Mouse (Mus musculus): ENCODE results near the gene Adgrb3.
A peak's percentile ranks its signal among the peaks of the same experiment; 100 is the strongest.

Adgrb3 gene

DNA sequence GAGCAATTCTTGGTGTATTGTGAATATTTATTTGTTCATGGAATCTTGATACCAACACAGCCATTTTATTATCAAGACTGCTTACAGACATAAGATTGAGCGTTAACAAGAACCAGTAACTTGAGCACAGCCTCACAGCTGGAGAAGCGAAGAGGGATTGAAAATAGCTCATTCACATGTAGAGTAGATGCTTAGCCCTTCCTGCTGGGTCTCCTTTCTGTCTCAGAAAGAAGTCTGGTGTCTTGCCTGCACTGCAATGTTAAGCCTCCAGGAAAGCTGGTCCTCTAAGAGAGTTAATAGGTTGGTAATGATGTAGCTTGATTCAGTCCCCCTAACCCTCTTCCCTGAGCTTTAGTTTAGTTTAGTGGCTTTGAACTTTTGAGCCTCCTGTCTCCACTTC is 519.4 kb downstream of the Adgrb3 start:
- DNase-seq (ENCODE audit: low read depth, low spot score), result peak; percentile 39

DNA sequence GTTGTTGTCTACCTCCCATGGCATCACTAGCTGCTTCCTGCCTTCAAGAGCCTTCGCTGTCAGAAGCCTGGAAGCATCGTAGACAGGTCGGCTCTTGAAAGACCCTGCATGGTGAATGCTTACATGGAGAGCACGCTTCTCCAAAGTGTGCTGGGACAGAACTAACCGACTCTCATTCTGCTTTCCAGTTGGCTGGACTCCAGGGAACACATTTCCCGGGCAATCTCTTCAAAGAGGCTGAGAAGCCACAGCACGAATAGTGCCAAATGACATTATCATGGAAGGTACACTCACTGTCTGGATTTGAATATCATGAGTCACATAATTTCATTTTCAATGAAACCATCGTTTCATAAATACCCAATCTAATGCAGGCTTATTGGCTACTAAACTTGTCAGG is 548.0 kb downstream of the Adgrb3 start:
- DNase-seq (ENCODE audit: low read depth, low spot score), result no peak

DNA sequence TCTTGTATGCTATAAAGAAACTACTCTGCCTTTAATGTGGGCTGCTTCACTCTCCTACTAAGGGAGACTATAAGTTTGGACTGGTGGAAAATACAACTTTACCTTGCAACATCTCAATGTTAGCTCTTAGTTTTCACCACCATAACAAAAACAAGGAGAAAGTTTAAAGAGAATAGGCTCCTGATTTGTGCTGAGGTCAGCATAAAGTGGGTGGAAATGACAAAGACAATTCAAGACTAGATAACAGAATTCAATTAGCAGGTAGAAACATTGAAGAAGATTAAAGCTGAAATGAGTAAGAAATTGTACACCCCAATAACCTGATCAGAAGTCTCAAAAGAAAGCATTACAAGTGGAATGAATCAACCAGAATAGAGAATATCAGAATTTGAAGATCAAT is 578.9 kb downstream of the Adgrb3 start:
- no peak for DNase-seq (ENCODE audit: low read depth, low spot score)

DNA sequence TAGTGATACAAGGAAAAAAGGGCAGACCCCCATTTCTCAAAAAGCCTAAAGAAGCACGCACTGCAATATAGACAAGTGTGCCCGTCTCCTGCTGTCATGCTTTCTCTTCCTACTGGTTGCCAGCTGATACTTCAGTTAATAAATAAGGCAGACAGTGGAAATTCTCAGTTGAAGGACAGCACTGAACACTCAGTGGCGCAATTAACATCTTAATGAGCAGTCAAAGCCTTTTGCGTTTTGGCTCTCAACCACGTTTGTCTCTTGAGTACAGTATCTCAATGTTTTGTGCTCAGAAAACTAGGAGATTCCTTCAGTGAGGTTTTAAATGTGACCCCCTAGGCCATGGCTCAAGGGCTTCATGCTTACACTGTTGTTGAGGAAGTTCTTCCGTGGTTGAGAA is 587.1 kb downstream of the Adgrb3 start:
- peak; percentile 15 for DNase-seq (ENCODE audit: low read depth, low spot score)

DNA sequence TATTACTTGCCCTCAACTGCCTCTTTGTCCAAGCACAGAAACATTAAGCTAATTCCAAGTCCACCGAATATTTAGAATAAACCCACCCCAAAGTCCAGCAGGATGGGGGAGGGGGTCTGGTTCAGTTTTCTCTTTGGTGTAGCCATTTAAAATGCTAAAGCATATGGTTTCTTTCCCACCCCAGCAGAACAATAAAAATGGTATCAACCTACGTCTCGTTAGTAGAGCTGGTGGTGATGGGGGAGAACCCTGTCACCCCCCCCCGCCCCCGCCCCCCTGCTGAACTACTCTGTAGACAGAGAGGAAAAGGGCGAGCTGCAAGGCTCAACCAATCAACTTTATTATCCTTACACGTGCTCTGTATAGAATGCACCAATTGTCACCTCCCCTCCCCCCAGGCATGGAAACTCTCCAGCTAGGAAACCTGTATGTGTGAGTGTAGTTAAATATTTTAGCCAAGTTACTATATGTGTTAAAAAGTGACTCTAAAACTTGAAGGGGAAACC is 600.2 kb downstream of the Adgrb3 start:
- no peak for DNase-seq (ENCODE audit: low read depth, low spot score)

DNA sequence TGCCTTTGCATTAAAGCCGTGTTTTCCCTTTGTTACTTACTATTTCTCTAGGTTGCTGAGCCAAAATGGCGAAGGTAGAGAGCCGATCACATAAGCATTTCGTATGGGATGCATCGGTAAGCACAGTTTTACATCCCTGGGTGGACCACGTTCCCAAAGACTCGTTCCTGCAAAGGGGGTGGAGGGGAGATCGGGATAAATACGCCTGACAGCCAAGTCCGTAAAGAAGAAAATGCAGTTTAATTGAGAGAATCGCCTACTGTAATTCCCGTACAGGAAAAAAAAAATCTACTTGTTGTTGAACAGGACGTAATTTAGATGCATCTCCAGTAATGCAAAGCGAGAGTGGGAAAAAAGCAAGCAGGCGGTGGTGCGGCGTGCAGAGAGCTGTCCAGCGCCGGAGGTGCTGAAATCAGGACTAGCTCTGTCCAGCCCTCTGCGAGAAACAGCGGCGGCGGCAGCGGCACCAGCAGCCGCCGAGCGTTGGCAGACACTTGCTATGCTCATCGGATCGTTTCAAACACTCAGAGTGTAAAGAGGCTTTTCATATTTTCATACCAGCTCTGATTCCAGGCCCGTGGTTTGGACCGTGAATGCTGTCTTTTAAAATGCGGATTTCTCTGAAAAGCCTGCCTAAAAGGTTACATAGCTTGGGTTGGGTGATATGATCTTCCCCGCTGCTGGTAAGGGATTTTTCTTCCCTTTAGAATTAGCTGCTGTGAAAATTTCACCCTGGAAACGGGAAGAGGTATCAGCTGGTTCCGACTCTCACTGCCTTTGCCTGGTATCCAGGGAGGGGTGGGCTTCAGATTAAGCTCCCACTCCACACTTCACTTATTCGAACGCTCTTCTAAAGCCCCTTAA is 600.9 kb downstream of the Adgrb3 start:
- DNase-seq (ENCODE audit: low read depth, low spot score), result peak; percentile 80

DNA sequence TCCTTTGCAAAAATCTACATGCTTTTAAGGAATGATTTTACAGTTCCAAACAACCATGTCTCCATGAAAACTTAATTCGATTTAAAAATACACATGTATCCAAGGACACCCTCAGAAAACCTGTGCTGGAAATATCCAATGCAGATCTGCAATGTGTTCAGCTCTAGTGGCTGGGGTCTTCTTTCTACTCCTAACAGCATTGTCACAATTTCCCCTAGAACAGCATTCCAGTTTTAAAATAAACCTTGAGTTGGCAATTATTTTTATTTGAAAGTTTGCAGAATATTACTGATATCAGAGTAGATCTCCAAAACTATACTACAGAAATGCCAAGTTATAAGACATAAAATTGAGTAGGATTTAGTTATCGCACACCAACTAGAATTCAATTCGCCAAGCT is 601.6 kb downstream of the Adgrb3 start:
- no peak for DNase-seq (ENCODE audit: low read depth, low spot score)

DNA sequence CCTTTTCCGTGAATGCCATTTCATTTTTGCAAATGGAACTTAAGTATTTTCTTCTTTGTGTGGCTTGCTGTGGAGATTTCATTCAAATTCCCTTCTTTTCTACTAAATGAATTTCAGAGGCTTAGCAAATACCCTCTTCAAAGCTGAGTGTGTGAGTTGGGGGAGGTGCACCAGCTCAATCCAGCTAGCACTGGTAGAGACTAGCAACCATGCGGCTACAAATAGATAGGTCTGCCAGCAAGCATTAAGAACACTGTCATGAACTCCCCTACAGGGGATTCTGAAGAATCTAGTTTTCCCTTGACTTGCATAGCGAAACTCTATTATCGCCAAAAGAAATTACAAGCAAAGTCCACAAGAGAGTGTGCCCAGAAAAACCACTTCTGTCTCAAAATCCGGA is 624.9 kb downstream of the Adgrb3 start:
- DNase-seq (ENCODE audit: low read depth, low spot score), result peak; percentile 30

DNA sequence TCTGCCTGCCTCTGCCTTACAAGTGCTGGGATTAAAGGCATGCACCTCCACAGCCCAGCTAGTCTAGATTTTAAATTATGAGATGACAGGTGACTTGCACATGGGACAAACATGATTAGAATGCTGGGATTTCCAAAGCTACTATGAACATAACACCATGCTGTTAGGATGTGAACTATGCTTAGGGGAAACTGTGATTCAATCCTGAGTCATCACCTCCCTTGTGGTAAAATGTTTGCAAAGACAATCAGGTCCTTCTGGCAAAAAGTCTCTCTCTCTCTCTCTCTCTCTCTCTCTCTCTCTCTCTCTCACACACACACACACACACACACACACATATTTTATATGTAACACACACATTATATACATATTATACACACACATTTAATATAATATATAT is 630.1 kb downstream of the Adgrb3 start:
- no peak for DNase-seq (ENCODE audit: low read depth, low spot score)

DNA sequence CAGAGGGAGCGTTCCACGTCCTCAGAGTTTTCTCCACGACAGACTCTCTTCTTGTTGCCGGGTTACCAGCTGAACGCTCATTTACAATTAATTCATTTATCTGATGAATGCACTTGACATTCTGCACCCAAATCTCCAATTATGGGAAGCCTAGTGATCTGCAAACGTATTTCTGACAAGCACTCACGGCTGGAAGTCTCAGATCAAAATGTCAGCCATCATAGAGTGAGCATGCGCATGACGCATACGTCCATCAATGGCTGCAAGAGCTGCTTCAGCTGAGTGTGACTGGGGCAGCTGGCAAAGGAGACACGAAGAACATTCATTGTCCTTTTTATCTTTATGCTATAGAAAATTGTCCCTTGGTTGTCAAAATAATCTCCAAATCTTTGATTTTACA is 637.5 kb downstream of the Adgrb3 start:
- DNase-seq (ENCODE audit: low read depth, low spot score), result no peak

DNA sequence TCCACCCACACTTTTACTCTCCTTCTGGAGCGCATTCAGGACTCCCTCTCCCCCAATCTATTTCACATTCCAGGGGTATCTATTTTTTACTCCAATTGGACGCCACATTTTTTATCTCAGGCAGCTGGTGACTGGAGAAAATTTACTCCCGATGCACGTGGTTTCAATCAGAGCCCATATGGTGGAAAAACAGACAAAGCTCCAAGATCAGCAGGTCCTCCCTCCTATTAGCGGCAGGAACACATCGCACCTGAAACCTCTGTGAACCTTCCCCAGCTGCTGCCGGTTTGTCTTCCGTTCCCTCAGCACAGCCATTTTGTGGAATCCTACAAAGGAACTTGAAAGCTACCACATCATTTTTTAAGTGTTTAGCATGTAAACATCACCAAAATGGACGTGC is 640.2 kb downstream of the Adgrb3 start:
- no peak for DNase-seq (ENCODE audit: low read depth, low spot score)

DNA sequence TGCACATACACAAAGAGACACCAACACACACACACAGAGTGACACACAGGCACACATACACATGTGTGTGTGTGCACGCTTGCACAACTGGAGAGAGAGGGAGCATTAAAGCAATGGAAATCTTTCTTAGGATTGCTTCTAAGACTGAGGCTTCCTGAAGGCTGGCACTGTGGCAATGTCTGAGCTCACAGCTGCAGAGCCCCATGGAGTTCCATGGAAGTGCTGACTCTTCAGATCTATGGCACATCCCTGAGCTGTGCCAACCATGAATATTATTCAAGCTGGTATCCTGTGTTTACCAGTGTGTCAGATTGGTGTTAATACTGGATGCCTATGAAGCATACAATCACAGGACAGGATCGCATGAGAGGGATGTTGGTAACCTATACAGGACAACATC is 643.6 kb downstream of the Adgrb3 start:
- DNase-seq (ENCODE audit: low read depth, low spot score), result no peak

DNA sequence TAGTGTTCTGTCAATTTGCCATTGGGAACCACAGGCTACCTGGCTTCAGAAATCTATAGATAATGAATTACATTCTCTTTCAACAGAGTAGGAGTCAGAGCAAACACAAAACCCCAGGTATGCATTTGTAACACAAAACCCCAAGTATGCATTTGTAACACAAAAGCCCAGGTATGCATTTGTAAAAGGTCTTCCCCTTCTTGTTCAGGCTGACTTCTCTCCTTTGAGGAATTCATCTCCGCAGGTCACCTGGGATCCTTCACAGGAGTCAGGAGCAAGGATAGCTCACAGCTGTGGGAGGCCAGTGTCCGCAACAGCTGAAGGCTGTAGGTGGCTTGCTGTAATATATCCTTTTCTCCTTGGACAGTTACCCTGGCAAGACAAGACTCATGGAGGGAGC is 647.6 kb downstream of the Adgrb3 start:
- DNase-seq (ENCODE audit: low read depth, low spot score), result peak; percentile 60

DNA sequence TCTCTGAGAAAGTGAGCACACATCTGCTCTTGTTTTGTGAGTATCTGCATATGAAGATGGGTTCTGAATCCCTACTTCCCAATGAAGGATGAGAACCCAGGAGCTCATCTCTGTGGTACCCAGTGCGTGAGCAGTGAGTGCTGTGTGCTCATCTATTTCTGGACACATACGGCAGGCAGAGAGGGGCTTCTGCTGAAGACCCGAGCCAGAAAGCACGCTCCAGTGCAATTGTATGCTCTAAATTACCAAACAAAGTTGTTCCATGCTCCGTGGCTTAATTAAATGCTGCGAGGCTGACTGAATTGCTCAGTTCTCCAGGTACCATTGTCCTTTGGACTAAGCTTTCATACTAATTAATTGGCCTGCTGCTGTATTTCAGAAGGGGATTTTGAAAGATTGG is 648.9 kb downstream of the Adgrb3 start:
- DNase-seq (ENCODE audit: low read depth, low spot score), result no peak

DNA sequence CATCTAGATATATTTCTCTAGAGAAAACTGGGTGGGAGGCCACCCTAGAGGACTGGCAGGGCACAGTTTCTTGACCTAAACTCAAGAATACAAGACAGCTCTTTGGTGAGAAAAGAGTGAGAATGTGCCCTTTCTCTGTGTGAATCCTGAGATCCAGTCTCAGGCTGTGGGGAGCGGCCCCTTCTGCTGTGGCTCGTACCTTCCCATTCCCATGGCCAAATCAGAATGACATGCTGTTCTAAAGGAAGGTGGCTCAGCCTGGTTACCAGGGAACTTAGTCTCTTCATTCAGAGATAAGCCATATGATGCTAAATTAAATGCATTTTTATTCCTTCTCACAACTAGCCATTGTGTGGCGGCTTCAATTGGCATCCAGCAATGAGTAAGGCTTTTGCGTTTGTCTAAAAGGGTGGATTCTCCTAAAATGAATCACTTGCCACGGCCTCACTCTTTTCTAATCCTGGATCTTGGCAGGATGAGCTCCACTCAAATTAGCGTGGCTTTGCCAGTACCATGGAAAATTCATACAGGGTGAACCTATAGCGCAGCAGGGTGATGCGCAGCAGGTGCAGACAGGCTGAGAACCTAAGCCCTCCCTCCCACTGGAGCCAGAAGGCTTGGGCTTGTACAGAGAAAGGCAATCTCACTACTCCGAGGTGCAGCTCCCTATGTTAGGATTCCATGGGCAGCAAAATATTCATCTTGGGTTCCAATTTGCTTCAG is 649.5 kb downstream of the Adgrb3 start:
- no peak for DNase-seq (ENCODE audit: low read depth, low spot score)

DNA sequence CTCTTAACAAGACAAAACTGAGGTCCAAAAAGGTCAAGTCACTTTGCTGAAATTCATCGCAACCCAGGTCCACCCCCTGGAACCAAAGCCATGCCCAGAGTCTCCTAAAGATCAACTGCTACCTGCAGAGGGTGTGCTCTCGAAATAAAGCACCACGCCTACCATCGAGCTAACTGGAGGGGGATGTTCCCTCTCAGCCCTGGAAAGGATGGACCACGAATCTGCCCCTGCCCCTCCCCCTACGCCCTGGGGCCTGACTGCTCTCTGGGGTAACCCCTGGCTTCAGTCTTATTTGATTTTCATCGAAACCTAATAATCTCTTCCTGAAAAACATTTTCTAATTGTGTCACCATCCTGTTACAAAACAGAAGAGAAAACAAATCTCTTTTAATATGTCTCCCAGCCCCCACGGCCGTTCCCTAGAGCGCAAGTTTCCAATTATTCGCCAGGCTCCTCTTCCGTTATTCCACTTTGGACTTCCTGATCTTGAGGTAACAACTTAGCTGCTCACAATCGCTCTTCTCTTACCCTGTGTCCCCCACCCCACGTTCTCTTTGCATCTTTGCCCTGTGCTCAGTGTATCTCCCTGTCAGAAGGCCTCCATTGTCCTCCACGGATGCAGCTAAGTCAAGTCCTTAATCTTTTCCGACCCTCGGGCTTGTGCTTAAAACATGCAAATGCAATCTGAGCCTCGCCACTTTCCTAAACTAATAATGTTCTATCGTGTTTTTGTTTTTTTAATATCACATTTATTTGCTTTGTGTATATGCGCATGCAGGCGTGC is 651.0 kb downstream of the Adgrb3 start:
- DNase-seq (ENCODE audit: low read depth, low spot score), result no peak

DNA sequence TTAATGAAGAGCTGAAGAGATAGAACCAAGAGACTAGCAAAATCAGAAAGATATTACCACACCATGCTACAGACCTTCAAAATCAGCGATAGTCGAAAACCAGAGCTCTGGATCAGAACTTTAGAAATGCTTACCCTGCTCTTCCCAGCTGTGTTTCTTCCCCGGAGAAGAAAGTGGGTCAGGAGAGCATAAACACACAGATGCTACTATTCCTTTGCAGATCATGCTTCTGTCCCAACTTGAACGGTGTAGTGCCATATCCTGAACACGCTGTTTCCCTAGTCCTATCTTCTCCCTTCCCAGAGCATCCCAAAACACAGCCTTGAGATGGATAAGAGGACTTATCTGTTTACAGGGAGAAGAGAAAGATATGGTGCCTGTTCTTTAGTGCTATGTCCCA is 662.4 kb downstream of the Adgrb3 start:
- no peak for DNase-seq (ENCODE audit: low read depth, low spot score)

DNA sequence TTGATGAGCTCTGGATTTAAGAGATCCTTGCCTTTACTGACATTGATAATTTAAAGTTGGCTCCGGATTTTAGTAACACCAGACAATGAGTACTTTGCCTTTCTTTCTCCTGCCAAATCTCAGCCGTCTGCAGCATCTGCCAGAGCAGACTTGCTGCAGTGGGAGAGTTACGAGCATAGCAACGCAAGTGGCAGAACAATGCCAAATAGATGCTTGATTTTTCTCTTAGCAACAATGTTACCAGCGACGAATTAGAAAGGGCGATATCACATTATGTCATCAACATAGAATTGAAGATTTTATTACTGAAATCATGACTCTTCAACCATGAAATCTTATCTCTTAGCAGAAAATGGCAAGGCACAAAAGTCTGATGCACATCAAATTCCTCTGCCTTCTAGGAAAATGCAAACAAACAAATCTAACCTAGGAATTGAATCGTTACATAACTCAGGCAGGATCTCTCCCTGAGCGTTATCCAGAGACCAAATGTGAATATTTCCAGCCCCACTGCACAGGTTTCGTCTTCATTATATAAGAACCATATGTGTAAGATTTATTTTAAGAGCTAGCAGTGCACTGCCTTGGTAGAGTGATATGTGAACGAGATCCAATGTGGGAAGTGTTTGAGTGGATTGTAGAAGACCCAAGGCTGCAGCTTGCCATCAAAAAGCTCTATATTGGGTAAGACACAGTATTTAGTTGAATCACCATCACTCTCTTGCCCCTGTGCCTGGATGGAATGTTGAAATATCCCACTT is 663.3 kb downstream of the Adgrb3 start:
- no peak for DNase-seq (ENCODE audit: low read depth, low spot score)

DNA sequence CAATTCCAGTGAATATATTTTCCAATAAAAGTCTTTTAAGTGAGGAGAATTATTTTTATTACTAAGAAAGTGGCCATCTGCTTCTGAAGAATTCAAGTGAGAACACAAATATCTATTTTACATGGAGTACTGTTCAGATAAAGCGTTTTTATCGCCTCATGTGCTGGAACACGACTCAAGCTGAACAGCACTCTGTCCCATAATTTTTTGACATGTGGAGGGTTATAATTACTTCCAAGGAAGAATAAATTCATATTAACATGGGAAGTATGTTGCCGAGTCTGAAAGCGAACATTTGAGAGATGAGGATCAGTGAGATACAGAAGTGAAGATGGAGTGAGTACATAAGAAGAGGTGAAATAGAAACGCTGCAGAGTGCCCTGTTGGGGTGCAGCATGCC is 665.9 kb downstream of the Adgrb3 start:
- no peak for DNase-seq (ENCODE audit: low read depth, low spot score)

DNA sequence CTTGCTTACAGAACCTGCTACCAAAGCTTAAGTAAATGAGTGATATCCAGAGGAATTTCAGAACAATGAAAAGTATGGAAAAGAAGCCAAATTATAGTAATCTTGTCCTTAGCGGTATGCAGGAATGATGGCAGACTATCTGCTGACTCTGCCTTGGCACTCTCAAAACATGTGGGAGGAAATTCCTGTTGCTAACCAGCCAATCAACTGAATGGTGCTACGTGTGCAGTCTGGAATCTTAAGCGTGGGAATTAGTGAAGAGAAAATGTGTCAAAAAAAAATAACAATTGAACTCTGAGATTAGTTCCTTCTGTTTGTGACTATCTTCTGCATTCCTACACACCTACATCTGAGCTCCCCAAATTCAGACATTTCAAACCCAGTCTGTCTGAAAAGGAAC is 683.3 kb downstream of the Adgrb3 start:
- no peak for DNase-seq (ENCODE audit: low read depth, low spot score)

DNA sequence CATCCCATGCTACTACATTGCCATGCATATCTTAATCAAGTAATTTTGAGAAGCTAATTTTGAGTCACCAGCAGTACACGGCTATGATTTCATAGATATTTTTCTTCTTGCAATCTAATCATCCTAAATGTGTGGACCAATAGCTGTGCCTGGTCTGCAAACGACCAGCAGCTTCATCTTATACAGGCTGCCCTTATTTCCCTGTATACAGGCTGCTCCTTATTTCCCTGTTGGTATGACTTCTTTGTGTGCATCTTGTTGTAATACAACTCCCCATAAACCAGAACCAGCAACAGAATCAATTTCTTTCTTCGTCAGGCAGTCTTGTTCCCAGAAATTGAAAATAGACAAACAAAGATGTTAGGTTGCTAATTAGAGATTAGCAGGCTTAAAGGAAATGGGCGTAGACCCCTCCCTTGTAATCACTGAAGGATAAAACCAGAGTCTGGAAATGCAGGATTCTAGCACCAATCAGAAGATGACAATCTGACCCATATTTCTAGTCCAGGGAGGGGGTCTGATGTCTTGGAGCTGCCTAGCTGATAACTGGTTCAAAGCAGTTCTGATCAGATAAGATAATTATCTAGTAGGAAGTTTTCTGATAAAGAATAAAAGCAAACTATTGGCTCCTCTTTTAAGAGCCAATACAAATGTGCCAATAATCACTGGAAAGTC is 697.2 kb downstream of the Adgrb3 start:
- no peak for DNase-seq (ENCODE audit: low read depth, low spot score)

Data from ZHBTc4 (cell line).